Mouse (Mus musculus) myocyte (in vitro differentiated cells): ENCODE results near the gene Cfap299.

Experiments used
- CEBPB ChIP-seq: IDR thresholded peaks from 2 replicates; pipeline ENCODE4 v1.6.1; 2011; ENCODE audit warnings: mild to moderate bottlenecking, moderate library complexity; ENCODE audit not compliant: poor library complexity, insufficient read depth, severe bottlenecking
- E2F4 ChIP-seq: IDR thresholded peaks from one replicate; pipeline ENCODE4 v1.6.1; 2011; ENCODE audit warnings: mild to moderate bottlenecking, control low read depth, moderate library complexity; ENCODE audit not compliant: insufficient read depth
- MAX ChIP-seq: IDR thresholded peaks from one replicate; pipeline ENCODE4 v1.6.1; 2011; ENCODE audit warnings: low read depth, mild to moderate bottlenecking, control low read depth
- MYOD1 ChIP-seq, 3 experiments: IDR thresholded peaks; one replicate each; pipeline ENCODE4 v1.6.1; 2011; ENCODE audit warnings: control low read depth in 2 of 3, low read depth in 2 of 3, mild to moderate bottlenecking in 2 of 3, moderate library complexity in 1 of 3; ENCODE audit not compliant: insufficient read length in 2 of 3, control insufficient read depth in 1 of 3
- MYOG ChIP-seq, 3 experiments: IDR thresholded peaks; one replicate each; pipeline ENCODE4 v1.6.1; 2011; ENCODE audit warnings: control low read depth in 2 of 3, low read depth in 2 of 3, mild to moderate bottlenecking in 2 of 3; ENCODE audit not compliant: insufficient read length in 2 of 3, control insufficient read depth in 1 of 3, insufficient read depth in 1 of 3
- POLR2A ChIP-seq: IDR thresholded peaks from one replicate; pipeline ENCODE4 v1.6.1; 2011; ENCODE audit warnings: low read depth, mild to moderate bottlenecking, control low read depth, moderate library complexity; ENCODE audit not compliant: insufficient read length
- POLR2AphosphoS2 ChIP-seq: IDR thresholded peaks from one replicate; pipeline ENCODE4 v1.6.1; 2011; ENCODE audit warnings: low read depth, control low read depth; ENCODE audit not compliant: insufficient read length
- SRF ChIP-seq: IDR thresholded peaks from one replicate; pipeline ENCODE4 v1.6.1; 2011; ENCODE audit warnings: low read depth; ENCODE audit not compliant: control insufficient read depth, insufficient read length
- TCF12 ChIP-seq: IDR thresholded peaks from one replicate; pipeline ENCODE4 v1.6.1; 2011; ENCODE audit warnings: mild to moderate bottlenecking, control low read depth; ENCODE audit not compliant: poor library complexity, insufficient read depth, severe bottlenecking
- TCF3 ChIP-seq: IDR thresholded peaks from one replicate; pipeline ENCODE4 v1.6.1; 2011; ENCODE audit warnings: low read depth, control low read depth; ENCODE audit not compliant: insufficient read length
- USF1 ChIP-seq: IDR thresholded peaks from one replicate; pipeline ENCODE4 v1.6.1; 2011; ENCODE audit warnings: low read depth, mild to moderate bottlenecking, control low read depth, moderate library complexity

DNA sequence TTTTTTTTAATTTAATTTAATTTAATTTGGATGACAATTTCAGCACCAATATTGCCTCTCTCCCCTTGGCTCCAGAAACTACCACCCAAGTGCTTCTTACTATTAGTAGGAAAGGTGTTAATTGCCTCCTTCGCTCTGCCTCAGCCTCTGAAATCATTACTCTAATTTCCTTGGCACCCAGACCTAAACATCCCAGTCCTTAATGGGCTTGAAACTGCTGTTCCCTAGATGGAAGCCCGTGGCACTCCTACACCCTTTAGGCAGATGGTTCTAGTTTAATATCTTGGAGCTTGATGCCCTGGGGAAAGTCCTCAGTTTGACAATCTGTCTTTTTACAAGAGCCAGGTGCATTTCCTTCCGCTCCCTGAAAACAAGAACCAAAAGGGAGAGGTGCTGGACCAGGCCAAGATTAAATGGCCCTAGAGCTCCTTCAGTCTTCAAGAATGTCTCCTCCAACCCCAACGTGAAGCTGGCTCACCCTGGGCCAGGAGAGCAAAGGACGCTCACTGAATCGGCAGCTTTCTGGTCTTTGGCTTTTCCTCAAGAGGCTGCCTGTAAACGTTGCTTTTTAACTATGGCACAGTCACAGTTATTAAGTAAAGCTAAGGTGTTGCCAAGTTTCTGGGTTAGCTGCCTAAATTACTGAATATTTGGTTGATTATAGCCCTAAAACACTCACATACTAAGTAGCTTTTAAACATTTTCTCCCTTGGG, 461.9 kb downstream of the Cfap299 start:
- TF ChIP-seq MYOD1 (IDR thresholded peaks at IDR 0.05; ENCODE audit: control insufficient read depth in 1 of 3, insufficient read length in 2 of 3, low read depth in 2 of 3) (no peak), POLR2A (no peak), E2F4 (no peak), MAX (no peak), USF1 (no peak), CEBPB (no peak), TCF3 (no peak), POLR2AphosphoS2 (no peak), MYOG (IDR thresholded peaks at IDR 0.05; ENCODE audit: control insufficient read depth in 1 of 3, insufficient read depth in 1 of 3, insufficient read length in 2 of 3, low read depth in 2 of 3) (no peak), TCF12 (no peak), SRF (no peak)
